Mouse (Mus musculus) adrenal gland, postnatal 36 days (tissue): ENCODE results near the gene Gm5617. TPM values are rescaled to one million over a fixed set of nuclear protein-coding genes. Genes with fewer than 3 reads are reported as not detected.
"Not testable (repeated sequence)": the region's sequence is repeated elsewhere in the genome, so short reads cannot be mapped to it uniquely, and the experiment has no call there.

ENCODE experiments used
- DNase-seq, 2 experiments: peaks; one replicate each; pipeline ENCODE4 v3.0.0; 2021; ENCODE audit warnings: mixed read lengths in 1 of 2
- long read RNA-seq, 2 experiments: library from polyadenylated mRNA; stranded (forward); transcript quantifications; one replicate each; pipeline ENCODE4 v2.0.0; 2021; ENCODE audit warnings: borderline sequencing depth in 2 of 2
- total RNA-seq, 2 experiments: library from RNA; stranded (reverse); gene quantifications; 2 replicates each; pipeline ENCODE4 v1.2.3; 2021

The Gm5617 gene
- total RNA-seq: 10 to 100 TPM; 36.7 to 62.8 TPM
- long read RNA-seq, experiment 1, transcript Gm5617-201 (1 exons, 531 nt): major isoform, 72 of 72 reads
- long read RNA-seq, experiment 1, partial matches to known transcripts: 0 of 72 reads
- long read RNA-seq, experiment 1, other reads (novel, unspliced or antisense): 0 of 72 reads
- long read RNA-seq, experiment 2, transcript Gm5617-201 (1 exons, 531 nt): major isoform, 30 of 30 reads
- long read RNA-seq, experiment 2, partial matches to known transcripts: 0 of 30 reads
- long read RNA-seq, experiment 2, other reads (novel, unspliced or antisense): 0 of 30 reads

DNA sequence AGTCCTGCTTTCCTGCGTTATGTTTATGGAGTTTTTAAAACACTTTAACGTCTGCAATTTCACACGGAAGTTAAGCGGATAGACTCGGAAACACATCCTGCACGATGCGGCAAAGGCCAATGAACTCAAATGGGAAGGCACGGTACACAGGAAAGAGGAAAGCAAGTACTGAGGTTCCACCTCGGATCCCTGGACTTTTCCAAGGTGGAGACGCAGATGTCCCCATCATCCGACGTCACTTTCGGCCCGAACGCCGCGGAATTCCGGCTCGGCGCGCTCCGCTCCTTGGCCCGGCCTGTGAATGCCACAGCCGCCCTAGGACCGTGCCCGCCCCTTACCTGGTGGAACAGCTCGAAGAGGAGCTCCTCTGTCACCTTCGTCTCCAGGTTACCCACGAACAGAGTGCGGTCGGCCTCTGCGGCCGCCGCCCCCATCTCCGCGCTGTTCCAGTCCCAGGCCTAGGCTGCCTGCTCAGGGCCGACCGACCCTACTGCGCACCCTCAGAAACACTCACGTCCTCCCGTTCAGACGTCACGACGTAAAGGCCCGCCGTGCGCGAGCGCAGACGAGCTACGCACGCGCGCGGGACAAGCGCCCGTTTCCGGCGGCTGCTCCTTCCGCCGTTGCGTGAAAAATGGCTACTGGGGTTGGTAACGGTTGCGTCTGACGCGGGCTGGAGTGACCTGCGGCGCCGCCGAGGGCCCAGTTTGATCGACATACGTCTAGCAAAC, at the start of gene Gm5617, which contains the start of gene Rbm7:
Gene Gm5617 (plus strand): TSS at position 626 of the 731 bp plus-strand sequence.
Gene Rbm7 (minus strand): TSS at position 483 of the 731 bp plus-strand sequence.
- DNase-seq: peak; percentile 96

DNA sequence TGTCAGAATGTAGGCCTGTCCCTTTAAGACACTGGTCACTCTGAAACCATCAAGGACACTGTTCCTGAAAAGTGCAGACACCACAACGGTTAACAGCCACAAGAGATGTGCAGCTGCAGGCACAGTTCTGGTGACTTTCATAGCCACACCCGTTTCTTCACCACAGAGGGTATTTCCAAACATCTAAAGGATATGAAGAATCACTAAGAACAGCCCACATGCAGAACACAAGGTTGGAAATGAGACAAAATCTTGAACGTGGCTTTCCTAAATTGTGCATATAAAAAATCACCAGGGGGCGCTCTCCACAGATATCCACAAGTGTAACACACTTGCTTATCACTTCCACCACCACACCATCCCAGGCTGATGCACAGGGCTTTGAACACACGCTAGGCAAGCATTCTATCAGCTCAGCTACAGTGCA, 47.4 kb upstream of the Gm5617 start:
- DNase-seq: peak; percentile 15 to 52

DNA sequence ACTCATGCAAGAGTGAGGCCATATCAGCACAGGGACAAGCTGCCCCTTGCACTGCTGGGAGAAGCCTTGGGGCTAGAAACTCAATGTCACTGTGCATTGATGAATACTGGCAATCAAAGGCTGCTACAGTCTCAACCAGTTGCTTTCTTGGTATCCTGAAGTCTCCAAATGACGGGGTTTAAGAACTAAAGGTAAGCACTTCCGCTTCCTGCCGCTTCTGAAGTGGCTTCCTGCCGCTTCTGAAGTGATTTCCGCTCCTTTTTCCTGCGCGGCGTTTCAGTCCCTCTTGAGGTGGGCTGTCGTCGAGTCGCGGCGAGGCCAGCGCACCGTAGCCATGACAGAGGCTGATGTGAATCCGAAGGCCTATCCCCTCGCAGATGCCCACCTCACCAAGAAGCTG, 45.2 kb upstream of the Gm5617 start:
- DNase-seq: no peak

DNA sequence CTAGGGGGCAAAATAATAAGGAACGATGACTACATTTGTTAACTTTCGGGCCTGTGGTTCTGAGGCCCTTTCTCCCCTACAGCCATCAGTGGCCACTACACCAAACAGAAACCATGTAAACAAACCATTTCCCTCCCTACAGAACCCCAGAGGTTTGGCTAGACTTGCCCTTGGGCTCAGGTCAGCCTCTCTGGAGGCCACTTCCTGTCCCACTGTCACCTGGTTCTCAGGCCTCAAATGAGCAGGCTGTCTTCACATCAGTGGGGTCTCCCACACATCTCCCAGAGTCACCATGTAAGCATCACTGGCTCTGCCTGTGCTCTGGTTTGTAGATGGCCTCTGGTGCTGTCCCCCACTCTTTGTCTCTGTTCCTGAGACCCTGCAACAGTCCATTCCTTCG, 39.3 kb upstream of the Gm5617 start:
- no peak for DNase-seq

DNA sequence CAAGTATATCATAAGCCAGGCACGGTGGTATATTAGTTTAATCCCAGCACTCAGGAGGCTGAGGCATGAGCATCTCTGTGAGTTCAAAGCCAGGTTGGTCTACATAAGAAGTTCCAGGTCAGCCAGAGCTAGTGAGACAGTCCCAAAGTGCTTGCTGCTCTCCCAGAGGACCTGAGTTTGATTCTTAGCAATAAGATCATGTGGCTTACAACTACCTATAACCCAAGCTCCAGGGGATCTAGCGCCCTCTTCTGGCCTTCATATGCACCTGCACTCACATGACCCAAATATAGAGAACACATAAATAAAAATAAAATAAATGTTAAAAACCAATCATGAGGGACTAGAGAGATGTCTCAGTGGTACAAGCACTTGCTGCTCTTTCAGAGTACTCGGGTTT, 36.4 kb upstream of the Gm5617 start:
- no peak for DNase-seq

DNA sequence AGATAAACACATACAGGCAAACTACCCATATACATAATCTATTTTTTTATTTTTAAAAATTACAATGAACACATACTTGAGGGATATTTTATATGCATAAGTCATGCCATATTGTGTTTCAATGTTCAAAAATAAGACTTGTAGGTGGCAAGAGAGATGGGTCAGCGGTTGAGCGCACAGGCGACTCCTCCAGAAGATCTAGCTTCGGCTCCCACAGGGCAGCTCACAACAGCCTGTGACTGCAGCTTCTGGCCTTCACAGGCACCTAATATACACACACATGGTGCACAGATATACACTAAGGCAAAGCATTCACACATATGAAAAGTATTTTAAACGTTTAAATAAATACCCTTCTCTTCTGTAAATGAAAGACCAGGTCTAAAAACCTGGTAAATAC, 35.9 kb upstream of the Gm5617 start:
- no peak for DNase-seq

DNA sequence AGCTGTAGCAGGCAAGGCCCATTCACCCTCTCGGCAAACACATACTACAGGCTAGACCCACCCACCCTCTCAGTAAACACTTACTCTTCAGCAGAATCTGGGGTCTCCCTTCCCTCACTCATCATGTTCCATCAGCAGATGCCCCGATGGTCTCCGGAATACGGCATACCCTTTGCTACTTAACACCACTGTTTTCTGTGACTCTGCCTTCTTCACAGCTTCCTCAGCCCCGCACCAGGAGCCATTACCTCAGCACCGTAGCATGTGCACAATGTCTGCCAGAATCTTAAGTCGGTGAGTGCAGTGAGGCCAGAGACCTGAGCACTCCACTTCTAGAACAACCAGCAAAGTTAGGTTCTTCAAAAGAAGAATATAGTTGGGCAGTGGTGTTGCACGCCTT, 34.5 kb upstream of the Gm5617 start:
- no peak for DNase-seq

DNA sequence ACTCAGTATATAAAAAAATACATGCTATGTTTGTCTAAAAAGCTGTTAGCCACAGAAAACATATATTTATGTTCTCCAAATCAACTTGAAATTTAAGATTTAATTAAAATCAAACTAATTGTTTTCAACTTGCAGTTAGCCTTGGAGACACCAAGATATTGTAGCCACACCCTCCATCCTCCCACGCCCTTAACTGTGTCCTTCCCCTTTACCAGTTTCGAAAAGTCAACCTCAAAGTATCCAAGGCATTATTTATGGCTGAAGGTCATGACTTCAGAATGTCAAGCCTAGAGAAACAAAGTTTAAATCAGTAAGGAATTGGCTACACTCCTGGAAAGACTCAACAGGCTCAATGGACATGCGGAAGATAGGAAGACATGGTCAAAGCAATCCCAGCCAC, 33.7 kb upstream of the Gm5617 start:
- peak; percentile 26 to 42 for DNase-seq

DNA sequence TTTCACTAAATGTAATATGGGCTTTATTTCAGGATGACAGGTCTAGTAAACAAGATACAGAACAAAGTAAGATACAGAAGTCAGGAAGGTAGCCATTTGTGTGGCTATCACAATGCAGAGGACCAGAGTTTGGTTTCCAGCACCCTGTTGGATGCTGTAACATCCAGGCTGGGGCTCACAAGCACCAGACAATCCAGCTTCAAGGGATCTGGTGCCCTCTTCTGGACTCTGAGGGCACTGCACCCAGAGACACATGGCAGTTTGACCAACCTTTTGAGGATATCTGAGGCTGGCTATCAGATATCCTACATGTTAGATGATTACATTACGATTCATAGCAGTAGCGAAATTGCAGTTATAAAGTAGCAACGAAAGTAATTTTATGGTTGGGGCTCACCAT, 29.6 kb upstream of the Gm5617 start:
- no peak for DNase-seq

DNA sequence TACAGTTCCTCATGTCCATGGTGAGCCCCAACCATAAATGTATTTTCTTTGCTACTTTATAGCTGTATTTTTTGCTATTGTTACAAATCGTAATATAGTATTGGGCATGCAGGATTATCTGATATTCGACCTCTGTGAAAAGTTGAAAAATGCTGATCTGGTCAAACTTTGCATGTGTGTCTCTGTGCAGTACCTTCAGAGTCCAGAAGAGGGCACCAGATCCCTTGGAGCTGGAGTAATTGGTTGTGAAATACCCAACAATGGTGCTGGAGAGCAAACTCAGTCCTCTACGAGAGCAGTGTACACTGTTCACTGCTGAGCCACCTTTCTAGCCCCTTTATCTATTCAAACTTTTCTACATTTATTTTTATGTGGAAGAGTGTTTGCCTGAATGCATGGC, 28.4 kb upstream of the Gm5617 start:
- DNase-seq: peak; percentile 75 to 80

DNA sequence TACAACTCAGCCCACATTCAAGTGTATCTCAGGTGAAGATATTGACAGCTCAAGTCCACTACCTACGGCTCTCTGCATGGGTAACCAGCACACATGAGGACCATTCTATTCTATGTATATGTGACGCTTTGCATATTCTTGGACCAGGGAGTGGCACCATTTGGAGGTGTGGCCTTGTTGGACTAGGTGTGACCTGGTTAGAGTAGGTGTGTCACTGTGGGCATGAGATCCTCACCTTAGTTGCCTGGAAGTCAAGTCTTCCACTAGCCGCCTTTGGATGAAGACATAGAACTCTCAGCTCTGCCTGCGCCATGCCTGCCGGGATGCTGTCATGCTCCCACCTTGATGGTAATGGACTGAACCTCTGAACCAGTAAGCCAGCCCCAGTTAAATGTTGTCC, 27.8 kb upstream of the Gm5617 start:
- not testable (repeated sequence) for DNase-seq

DNA sequence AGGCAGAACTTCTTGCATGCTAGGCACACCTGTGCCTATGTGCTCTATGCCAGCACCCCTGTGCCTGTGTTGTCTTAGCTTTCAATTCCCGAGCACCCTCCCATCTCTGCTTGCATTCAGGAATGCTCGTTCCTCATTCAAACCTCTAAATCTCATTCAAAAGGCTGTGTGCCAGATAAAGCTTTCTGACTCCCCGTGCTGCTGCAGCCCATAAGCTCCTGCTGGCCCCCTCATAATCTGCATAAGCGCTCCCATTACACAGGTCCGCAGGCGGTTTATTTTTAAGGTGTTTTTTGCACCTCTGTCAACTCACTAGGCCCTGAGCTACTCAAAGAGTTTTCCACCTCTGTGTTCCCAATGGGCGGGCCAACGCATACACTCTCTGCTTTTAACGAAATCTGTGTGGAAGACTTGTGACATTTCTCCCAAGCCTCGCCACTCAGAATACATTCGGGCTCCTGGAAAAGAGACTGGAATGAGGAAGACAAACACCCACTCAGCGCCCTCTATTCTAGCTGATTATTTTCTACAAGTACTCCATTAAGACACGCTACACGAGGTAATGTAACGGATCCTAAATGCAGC, 22.7 kb upstream of the Gm5617 start:
- no peak for DNase-seq

DNA sequence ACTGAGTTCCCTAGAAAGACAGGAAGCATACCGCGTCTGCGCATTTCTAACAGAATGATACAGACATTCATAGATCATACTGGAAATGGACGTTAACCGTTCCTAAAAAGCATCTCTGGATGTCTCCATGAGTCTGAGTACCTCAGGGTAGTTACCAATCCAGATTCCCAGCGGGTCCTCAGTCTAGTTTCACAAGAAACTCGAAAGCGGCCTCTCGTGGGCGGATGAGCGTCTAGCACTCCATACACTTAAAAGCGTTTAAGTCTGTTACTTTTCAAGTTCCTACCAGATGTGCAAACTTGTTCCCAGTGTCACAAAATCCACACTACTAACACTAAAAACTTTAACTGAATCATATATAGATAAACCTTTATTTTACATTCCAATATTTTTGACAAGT, 22.1 kb upstream of the Gm5617 start:
- no peak for DNase-seq

DNA sequence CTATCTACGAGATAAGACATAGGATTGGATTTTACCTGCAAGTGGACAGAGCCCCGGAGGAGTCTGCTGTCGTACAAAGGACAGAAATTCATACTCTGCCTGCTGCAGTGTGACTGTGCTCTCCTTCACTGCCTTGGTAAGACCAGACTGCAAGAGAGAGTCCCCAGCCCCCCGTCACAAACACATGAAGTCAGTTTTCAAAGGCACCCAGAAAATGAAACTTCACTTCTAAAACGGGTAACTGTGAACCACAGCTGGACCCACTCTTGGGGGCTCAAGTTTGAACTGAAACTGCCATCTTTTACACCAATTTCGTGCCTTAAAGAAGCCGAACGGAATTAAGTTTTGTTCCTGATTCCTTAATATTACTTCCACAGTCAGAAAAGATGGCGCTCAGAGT, 20.9 kb upstream of the Gm5617 start:
- DNase-seq: no peak

DNA sequence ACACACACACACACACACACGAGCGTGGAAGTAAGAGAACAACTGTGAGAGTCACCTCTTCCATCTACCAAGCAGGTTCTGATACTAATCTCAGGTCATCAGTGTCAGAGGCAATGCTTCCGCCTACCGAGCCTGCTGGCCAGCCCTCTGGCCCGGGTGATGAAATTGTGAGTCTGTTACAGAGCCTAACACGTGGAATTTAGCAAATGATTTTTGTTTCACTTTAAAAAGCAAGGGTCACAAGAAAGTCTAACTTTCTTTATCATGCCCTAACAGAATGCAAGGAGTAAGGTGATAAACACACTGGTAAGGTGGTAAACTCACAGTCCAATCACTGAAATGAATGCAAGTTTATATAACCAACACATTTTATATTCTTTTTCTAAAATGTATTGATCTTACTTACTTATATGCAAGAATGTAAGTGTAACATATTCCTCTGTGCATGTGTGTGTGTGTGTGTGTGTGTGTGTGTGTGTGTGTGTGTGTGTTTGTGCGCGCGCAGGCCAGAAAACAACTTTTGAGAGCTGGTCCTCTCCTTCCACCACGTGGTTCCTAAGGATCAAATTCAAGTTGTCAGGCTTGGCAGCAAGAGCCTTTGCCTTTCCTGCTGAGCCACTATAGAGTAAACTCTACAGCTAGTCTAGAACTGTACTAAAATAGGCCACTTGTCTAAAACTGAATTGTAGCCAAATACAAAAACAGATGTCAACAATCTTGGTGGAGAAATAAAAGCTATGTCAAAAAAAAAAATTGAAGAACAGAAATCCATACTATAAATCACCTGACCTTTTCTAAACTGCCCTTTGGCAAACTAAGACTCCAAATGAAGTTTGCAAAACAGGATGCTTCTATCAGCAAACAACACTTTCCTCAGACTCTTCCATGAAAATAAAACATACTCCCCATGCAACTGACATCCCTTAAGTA, 18.7 kb upstream of the Gm5617 start:
- no peak for DNase-seq

DNA sequence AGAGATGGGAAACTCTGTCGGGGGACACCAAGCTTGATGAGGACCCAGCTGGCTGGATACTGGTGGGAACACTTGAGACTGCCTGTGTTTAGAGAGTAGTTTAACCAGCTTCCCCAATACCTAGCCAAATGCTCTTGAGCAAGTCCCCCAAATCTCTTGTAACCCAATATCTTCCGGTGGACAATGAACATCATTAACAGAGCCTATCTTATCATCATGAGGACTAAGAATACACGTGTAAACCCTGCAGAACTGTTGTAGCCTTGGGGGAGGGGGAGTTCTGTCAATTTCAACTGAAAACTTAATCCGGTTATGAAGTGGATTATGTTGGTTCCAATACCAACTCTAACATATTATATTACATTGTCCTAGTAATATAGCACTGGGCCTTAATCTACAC, 16.4 kb upstream of the Gm5617 start:
- no peak for DNase-seq

DNA sequence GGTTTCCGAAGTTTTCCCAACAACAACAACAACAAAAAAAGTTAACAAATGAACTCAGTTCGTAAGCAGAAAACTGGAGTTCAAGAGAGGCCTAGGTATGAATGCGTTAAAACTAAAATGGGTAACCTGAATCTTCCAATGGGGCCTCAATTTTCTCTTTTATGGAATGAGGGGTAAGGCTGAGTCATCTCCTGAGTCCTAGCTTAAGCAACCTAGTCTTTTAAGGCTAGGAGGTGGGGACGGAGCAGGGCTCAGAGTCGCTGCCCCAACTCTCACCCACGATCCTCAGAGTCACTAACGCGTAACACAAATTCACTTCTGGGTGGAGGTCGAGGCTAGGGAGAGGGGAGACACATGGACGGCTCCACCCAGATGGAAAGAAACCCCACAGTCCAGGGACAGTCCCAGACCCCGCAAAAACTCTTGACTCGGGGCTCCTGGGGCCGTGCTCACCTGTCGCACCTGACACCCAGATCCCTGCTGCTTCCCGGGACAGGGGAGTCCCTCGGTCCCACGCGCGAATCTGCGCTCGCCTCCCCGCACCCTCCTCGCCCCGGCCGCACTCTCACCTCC, 15.3 kb upstream of the Gm5617 start:
- peak in 1 of 2 experiments; percentile 22 for DNase-seq

DNA sequence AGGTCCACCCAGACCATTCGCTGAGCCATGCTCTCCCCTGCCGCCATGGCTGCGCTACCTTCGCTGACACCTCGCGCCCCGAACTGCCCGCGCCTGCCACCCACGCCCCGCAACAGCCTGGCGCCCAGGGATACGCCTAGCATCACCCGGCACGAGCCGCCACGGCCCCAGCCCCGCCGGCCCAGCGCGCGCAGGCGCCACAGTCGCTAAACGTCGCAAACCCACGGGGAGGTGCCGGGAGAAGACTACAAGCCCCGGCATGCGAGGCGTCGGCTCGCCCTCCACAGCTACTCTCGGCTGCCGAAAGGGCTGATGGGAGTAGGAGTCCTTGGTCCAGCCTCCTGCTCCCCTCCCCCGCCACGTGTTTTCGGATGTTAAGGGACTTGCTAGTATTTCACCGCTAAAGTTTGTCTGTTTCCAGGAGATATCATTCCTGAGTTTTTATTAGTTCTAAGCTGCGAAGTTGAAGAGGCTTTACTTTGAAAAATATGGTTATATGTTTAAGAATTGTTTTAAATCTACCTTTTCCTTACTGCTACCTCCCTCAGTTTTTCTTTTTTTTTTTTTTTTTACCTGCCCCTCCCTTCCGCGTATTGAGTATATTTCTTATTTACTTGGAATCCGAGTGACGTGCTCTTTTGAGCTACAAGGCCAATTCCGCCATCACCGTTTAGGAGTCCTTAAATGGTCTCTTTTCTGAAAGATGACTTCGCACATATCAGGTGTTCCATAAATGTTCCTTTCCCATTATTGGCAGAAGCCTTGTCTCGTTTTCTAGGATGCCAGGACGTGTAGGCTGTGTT, 14.6 kb upstream of the Gm5617 start, which contains the start of gene Rexo2:
Gene Rexo2 (minus strand): TSS at position 213 of the 803 bp plus-strand sequence.
- peak; percentile 96 to 97 for DNase-seq

DNA sequence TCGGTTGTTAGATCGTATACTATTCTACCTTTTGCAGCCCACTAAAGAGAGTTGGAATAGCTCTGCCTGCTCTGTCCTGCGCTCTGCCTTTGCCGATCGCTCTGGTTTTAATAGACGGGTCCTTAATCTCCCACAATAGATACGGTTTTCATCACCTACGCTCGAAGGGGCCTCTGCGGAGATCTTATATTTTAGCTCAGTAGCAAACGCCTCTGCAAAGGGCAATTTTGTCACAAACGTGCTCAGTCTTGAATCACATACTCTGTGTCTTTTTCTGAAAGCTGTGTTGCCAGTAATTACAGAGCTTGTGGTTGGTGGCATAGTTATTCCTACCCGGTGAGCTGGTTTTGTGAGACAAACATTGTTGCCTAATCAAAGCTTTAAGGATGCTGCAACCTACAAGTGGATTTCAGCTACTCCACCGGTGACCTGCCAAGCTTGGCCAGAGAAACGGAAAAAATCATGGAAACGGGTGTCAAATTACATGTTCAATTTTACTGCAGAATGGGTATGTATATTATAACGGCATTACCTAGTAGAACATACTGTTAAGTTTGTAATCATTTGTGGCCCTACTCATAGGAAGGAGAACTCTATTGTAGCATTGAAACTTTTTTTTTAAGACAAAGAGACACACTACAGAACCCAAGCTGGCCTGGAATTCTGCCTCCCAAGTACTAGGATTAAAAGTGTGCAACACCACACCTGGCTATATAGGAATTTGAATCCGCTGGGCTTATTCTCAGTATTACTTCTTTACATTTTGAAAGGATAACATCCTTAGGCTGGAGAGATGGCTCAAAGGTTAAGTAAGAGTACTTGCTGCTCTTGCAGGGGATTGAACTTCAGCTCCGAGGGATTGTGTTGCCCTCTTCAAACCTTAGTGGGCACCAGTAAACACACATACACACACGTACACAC, 13.8 kb upstream of the Gm5617 start:
- no peak for DNase-seq

DNA sequence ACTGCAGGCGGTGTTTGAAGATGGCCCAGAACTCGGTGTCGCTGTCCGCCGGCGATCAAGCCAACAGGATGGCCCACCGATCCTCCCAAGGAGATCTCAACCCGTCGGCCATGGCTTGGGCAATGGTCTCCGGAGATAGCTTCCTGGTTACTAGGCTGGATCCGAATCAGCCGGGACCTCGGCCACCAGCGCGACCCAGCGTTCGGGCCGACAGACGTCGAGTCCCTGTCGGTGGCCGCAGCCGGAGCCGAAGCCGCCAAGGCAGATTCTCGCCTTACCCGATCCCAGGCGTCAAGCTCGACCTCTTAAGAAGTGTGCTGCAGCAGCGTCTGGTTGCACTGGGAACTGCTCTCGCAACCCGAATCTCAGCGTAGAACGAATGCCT, 298 bp downstream of the Gm5617 start:
- no peak for DNase-seq
